Mouse (Mus musculus): ENCODE data around the gene Ttll12.

Gene Ttll12

DNA sequence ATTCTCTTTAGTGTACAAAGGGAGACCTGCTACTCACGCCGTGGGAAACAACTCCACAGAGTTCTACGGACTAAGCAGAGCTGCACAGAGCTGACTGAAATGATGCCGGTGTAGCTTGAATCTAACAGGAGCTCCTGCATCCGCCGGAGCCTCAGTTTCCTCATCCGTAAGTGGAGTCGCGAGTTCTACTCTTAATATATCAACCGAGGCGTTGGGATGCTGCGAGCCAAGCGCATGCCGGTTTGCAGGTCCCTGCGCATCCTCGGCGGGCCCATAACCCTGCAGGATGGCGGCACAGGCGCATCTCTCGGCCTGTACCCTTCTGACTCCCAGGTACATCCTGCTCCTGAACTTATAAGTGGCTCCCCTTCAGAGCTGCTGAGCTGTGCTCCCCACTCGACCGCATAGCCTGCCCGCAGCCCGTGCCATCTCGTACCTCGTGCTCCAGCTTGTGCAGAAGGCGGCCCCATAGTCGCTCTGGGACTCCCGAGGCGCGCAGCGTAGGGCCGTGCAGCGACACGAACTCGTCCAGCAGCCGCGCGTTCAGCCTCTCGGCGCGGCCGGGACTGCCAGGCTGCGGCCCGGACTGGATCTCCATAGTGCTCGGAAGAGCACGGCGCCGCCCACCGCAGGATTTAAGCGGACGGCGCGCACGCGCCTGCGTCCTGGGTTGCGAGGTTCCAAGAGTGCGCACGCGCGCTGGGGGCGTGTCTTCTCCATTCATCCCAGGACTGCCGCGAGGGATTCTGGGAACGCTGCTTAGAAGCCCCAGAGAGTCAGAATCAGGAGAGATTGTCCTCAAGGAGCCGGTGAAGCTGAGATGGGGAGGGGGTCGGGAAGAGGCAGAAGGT is at the start of gene Ttll12:
Ttll12 (minus strand) TSS at position 645 of the 851 bp plus-strand sequence.
- peak; percentile 99 for DNase-seq

DNA sequence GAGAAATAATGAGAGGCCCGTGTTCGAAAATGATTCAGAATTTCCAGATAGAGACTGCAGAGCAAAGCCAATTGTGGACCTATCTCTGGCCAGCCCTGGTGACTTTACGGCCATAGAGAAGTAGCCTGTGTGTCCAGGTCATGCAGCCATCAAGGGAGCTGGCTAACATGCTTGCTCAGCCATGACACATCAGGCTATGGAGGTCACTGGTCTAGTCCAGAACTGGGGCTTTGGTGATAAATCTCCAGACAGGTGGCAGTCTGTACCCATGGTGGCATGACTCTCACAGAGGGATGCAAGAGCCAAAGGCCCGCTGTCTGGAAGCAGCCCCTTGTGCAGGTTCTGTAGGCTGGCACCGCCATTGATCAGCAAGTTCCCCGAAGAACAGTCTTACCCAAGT is 47.6 kb upstream of the Ttll12 start:
- no peak for DNase-seq

GRCm38 (mm10) chr15:83640208-83640607 is 45.3 kb upstream of the Ttll12 start:
- no peak for DNase-seq

- peak; percentile 95 for DNase-seq
Observed at GRCm38 (mm10) chr15:83639160-83639559, 44.2 kb upstream of the Ttll12 start.

- no peak for DNase-seq
Observed at GRCm38 (mm10) chr15:83638196-83638899, 43.4 kb upstream of the Ttll12 start.

DNA sequence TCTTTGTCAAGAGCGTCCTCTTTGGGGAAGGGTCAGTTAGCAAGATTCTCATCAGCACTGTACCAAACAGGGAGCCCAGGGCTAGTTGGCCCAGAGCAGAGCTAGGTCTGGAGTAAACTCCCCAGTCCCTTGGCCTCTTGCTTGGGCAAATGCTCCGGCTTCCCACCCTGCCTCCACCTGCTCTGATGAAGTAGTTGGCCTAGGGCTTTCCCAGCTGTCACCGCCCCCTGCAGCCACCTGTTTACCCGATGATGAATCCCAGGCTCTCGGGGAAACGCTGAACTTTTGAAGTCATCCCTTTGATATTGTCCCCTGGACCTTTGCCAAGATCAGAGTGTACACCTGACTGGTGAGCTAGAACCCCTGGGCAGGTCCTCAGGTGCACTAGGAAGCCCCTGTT is 41.8 kb upstream of the Ttll12 start:
- no peak for DNase-seq

DNA sequence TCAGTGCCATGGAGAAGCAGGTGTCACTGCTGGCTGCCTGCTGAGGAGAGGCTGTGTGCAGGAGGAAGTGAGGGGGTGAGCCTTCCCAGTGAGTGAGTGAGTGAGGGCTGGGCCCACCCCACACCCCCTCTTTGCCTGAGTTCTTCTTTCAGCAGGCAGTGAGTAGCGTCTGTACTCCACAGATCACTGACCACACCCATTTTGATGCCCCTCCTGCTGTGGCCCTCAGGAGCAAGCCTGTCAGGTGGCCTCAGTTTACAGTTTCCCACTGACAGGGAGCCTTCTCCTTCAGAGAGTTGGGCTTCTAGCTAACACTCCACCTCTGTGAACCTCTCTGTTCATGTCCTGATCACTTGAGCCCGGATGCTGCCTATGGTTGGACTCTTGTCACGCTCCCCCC is 40.3 kb upstream of the Ttll12 start:
- no peak for DNase-seq

DNA sequence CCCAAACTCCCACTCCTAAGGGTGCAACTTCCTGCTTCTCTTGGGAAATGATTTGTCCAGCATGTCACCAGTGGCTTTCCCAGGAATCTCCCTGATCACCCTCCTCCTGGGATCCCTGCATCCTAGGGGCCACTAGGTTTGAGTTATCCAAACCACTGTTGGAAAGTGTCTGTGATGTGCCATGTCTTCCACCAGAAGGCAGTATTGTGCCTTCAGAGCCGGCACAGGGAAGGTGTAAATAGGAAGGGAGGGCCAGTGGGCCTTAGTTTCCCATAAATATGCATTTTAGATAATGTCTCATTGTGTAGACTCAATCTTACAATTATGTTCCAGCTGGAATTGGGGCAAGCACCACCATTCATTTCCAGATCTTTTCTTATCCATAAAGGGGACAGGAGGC is 39.1 kb upstream of the Ttll12 start:
- DNase-seq, result no peak

DNA sequence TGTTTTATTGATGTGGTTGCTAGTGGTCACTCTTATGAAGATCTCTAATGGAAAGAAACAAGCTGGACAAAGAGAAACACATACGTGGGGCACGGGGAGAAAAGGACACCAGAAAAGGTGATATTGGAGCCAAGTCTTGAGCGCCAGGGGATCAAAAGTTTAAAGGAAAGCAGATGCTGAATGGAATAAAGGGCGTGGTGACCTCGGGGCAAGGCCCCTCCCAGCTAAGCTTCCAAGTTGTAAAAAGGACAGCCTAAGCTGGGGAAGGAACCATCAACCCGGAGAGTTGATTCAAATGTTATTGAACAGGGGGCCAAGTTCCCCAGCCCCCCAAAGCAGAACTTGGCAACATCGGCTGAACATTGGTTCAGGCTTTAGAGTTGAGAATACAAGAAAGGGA is 36.1 kb upstream of the Ttll12 start:
- no peak for DNase-seq

DNA sequence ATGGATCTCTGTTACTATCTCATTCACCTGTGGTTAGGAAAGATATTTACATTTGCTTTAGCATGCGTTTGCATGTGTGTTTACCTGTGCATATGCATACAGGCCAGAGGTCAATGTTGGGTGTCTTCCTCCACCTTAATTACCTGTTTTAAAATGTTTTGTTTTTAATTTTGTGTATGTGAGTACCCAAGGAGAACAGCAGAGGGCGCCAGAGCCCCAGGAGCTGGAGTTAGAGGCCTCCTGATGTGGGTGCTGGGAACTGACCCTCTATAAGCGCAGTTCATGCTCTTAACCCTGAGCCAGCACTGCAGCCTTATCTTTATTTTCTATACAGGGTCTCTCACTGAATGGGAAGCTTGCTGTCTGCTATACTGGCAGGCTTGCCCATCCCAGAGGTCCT is 34.8 kb upstream of the Ttll12 start:
- no peak for DNase-seq

GRCm38 (mm10) chr15:83626142-83626645 is 31.2 kb upstream of the Ttll12 start:
- no peak for DNase-seq

DNA sequence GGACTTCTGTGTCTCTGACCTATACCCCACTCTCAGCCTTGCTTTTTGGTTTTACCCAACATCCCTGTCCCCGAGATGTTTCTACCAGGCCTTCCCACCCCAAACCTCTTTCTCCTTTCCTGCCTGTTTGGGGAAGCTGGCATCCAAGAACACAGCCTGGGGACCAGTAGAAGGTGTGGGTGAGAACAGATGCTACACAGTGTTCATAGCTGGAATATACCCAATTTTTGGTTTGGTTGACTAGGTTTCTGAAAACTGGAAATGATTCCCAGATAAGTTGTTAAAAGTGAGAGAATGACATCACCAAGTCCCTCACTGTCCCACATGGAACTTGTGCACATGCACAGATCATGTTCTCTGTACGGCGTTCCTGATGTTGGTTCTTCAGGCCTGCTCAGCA is 20.3 kb upstream of the Ttll12 start:
- DNase-seq, result no peak

DNA sequence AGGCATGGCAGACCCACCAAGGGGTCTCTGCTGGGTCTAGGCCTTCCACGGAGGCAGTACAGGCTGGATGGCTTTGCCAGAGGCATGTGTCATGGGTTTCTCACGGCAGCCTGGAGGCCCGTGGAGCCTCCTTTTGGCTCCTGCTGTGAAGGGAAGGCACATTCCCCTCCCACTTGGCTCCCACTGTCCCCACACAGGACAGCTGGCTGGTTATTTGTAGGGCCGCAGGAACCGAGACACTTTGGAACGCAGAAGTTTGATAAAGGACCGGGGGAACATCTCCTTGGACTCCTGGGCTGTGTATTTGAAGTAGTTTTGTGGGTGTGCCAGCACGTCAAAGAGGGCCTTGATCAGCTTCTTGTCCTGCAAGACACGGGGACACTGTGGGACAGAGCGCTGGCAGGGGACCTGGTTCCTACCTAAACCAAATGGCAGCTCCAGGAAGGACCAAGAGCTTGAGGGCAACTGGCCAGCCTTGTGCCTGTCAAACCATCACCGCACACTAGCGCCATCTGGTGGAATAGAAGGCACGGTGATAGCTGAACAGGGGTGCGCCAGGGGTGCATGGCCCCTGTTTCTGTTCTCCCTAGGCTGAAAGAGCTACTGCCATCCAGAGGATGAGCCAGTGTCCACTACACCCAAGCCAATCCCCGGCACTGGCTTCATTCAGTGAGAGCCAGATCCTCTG is 12.3 kb upstream of the Ttll12 start:
- DNase-seq, result peak; percentile 97

DNA sequence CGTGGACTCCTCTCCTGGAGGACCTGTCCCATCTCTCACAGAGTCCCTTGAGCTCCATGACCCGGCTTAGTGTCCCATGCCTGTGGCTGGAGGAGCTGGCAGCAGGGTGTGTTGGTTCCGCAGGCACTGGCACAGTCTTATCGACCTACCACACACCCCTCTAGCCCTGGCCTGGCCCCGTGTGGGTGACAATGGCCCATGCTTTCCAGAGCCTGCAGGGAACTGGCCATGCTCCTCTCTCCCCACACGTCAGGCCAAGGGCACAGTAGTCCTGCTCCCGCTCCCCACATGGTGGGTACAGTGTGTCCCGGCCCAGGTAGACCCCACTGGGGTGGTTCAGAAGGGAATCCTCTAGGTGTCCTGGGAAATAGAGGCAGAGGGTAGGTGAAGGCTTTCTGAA is 11.7 kb upstream of the Ttll12 start:
- no peak for DNase-seq

DNA sequence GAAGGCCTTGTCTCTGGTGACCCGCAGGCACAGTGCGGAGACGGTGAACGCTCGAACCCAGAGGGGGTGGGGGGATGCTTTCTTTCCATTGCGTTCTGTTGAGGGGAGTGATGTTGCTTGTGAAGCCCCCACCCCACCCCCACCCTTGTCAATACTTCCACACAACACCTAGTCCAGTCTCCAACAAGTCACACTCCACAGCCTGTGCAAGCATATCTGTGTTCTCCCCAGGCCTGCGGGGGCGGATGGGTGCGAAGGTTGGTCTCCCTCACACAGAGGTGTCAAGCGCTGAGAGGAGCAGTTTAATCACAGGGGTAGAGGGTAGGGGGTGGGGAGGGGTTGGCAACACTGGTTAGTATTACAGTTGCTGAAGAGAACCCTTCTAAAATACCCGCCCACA is 11.3 kb upstream of the Ttll12 start:
- DNase-seq, result no peak

- no peak for DNase-seq
Observed at GRCm38 (mm10) chr15:83603426-83603825, 8.5 kb upstream of the Ttll12 start.

DNA sequence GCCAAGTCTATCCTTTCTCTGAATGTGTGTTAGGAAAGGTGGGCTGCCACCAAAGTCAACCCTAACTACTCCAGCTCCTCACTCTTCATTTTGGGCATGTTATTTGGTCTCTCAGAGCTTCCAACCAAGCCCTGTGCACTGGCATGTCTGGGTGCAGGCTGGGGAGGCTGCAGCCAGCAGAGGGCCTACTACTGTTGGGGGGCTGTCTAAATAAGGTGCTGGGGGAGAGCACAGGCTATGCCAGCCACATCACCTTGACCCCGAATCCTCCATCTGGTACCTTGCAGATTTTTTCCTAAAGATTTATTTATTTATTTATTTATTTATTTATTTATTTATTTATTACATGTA is 8.1 kb upstream of the Ttll12 start:
- DNase-seq, result peak; percentile 89

- peak; percentile 98 for DNase-seq
Observed at GRCm38 (mm10) chr15:83602372-83603045, 7.6 kb upstream of the Ttll12 start.

- no peak for DNase-seq
Observed at GRCm38 (mm10) chr15:83601185-83601584, 6.2 kb upstream of the Ttll12 start.

GRCm38 (mm10) chr15:83596833-83597232 is 1.9 kb upstream of the Ttll12 start:
- no peak for DNase-seq

DNA sequence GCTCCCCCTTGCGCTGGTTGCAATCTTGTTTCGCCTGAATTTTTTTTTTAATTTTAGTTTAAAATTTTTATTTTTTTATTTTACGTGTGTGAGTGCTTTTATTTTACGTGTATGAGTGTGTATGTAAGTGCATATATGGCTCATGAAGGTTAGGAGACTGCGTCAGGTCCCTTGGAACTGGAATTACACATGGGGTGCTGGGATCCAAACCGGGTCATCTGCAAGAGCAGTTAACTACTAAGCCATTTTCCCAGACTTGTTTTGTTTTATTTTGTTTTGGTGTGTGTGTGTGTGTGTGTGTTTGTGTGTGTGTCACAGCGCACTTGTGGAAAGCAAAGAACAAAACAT is 381 bp upstream of the Ttll12 start:
- no peak for DNase-seq

DNA sequence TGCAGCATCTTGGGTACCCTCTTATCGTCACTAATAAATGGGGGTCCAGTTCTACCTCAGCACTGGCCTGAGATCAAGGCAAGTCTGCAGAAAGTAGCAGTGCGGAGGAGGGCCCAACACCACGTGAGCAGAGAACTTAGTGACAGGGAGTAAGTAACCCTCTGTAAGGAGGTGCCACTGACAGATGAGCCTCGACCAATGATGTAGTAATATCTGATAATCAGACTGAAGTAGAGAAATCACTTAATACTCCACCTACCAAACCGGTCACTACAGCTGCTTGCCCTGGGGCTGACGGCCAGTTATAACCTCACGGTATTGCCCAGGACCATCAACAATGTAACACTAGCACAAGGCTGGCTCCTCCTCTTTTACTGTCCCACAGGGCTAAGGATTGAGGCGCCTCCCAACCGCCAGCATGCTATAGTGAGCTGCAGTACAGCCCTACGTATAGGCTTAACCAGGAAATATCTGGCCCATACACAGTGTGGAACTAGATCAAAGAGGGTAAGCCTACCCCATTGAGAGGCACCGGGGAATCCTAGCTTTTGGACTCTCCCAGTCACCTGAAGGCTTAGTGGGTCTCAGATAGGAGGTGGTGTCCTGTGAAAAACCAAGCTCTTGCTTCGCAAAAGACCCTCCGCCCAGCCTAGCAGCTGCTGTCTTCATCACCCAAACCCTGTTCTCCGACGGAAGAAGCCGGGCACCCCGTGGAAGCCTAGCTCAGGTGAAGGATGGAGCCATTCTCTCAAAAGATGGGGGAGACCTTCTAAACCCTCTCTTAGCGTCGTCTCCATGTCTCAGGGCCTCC is 1.1 kb downstream of the Ttll12 start:
- no peak for DNase-seq
